Mouse (Mus musculus) CD4-positive helper T cell, adult 2 months (primary cell): ENCODE results near the gene Gimap1.
A peak's percentile ranks its signal among the peaks of the same experiment; 100 is the strongest.

Experiments used
- DNase-seq: peaks from one replicate; pipeline ENCODE4 v3.0.0-alpha.2; 2012; ENCODE audit warnings: low read depth, missing footprints, low spot score

Gene Gimap1

GRCm38 (mm10) chr6:48738961-48739779, at the start of gene Gimap1:
TSS of gene Gimap1 (plus strand) at chr6:48739054.
- DNase-seq = peak; percentile 84

- DNase-seq = peak; percentile 42
Observed at GRCm38 (mm10) chr6:48689320-48689719, 49.5 kb upstream of the Gimap1 start.

GRCm38 (mm10) chr6:48692962-48693361, 45.9 kb upstream of the Gimap1 start:
- DNase-seq = no peak

GRCm38 (mm10) chr6:48696830-48697554, 41.9 kb upstream of the Gimap1 start:
- peak; percentile 48 for DNase-seq

GRCm38 (mm10) chr6:48697555-48697930, 41.3 kb upstream of the Gimap1 start:
- no peak for DNase-seq

- no peak for DNase-seq
Observed at GRCm38 (mm10) chr6:48698066-48698856, 40.6 kb upstream of the Gimap1 start.

GRCm38 (mm10) chr6:48698888-48699287, 40.0 kb upstream of the Gimap1 start:
- DNase-seq = no peak

GRCm38 (mm10) chr6:48700251-48701075, 38.4 kb upstream of the Gimap1 start:
- peak; percentile 69 for DNase-seq

GRCm38 (mm10) chr6:48702146-48702545, 36.7 kb upstream of the Gimap1 start:
- DNase-seq = no peak

- DNase-seq = no peak
Observed at GRCm38 (mm10) chr6:48702601-48703000, 36.3 kb upstream of the Gimap1 start.

GRCm38 (mm10) chr6:48704146-48704545, 34.7 kb upstream of the Gimap1 start:
- DNase-seq = no peak

GRCm38 (mm10) chr6:48706130-48706529, 32.7 kb upstream of the Gimap1 start:
- DNase-seq = peak; percentile 56

- peak; percentile 92 for DNase-seq
Observed at GRCm38 (mm10) chr6:48718455-48718854, 20.4 kb upstream of the Gimap1 start, which contains the start of the genes Gm28053 and Gimap7. TSS of gene Gm28053 (plus strand) at chr6:48718607. TSS of gene Gimap7 (plus strand) at chr6:48718621.

GRCm38 (mm10) chr6:48720326-48720725, 18.5 kb upstream of the Gimap1 start:
- peak; percentile 41 for DNase-seq

GRCm38 (mm10) chr6:48723468-48723867, 15.4 kb upstream of the Gimap1 start:
- peak; percentile 65 for DNase-seq

GRCm38 (mm10) chr6:48725476-48725875, 13.4 kb upstream of the Gimap1 start:
- DNase-seq = peak; percentile 91

GRCm38 (mm10) chr6:48727761-48728160, 11.1 kb upstream of the Gimap1 start:
- DNase-seq = peak; percentile 92

GRCm38 (mm10) chr6:48732864-48733304, 6.0 kb upstream of the Gimap1 start:
- peak; percentile 97 for DNase-seq

GRCm38 (mm10) chr6:48733660-48734059, 5.2 kb upstream of the Gimap1 start:
- DNase-seq = peak; percentile 45

- peak; percentile 70 for DNase-seq
Observed at GRCm38 (mm10) chr6:48737053-48737452, 1.8 kb upstream of the Gimap1 start.

- peak; percentile 45 for DNase-seq
Observed at GRCm38 (mm10) chr6:48737688-48738087, 1.2 kb upstream of the Gimap1 start.
